ENCODE assay signal across 9 mouse cellular contexts in the genomic region with DNA sequence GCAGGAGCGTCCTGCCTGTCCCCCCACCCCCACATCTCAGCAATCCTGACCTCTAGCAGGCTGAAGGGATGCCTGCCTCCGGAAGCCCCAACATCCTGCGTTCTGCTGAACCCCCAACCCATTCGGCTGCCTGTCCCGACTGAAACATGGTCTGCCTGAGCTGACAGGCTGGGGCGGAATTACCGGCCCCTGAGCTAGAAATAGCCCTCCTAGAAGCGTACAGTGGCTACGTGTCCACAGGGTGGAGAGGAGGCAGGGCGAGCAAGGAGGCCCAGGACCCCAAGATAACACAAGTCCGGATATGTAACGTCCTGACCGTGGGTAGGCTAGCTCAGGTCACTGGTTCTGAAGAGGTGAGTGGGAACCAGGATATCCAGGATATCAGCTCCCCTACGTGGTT. TPM values are rescaled to one million over a fixed set of nuclear protein-coding genes. Genes with fewer than 3 reads are reported as not detected.
DNase-seq lines count a peak whose midpoint lies in the region; ATAC-seq lines count a peak whose summit lies in the region.
"Had no signal": no experiment of that assay in that cellular context is flagged by ENCODE, and none has a peak within 500 bp of the region (broad histone marks: within the 10 kb centered on the region; RNA-seq: fewer than 3 reads in every experiment).

No protein-coding gene starts in this region.

- peaks cover 2% of the 10 kb centered on the region; the same call in 1 of the 2 replicates for H3K4me1 ChIP-seq in lung, embryonic 16.5 days (replicated peaks; ENCODE audit: control insufficient read depth, insufficient read depth, low read length)
- H3K4me1 ChIP-seq in forebrain, embryonic 16.5 days (replicated peaks; ENCODE audit: control insufficient read depth, insufficient read depth, low read length): no peaks in the 10 kb centered on the region
- peaks cover 7% of the 10 kb centered on the region for H3K4me1 ChIP-seq in limb, embryonic 12.5 days (replicated peaks)
- H3K4me1 ChIP-seq in neural tube, embryonic 14.5 days (ENCODE audit: control insufficient read depth, insufficient read depth, low read length): no peaks in the 10 kb centered on the region; the same call in 1 of the 2 replicates

- H3K36me3 ChIP-seq in lung, embryonic 16.5 days (ENCODE audit: control insufficient read depth, insufficient read depth, low read length): no peaks in the 10 kb centered on the region
- no peaks in the 10 kb centered on the region for H3K36me3 ChIP-seq in forebrain, embryonic 16.5 days (ENCODE audit: control insufficient read depth, insufficient read depth)
- H3K36me3 ChIP-seq in limb, embryonic 12.5 days: no peaks in the 10 kb centered on the region
- H3K36me3 ChIP-seq in neural tube, embryonic 14.5 days (ENCODE audit: control insufficient read depth, insufficient read depth, low read length): no peaks in the 10 kb centered on the region

- H3K4me2 ChIP-seq in lung, embryonic 16.5 days (ENCODE audit: low read depth, low read length): peak overlapping the region; percentile 37; the same call in 1 of the 2 replicates
- peak overlapping the region; percentile 4; the same call in 1 of the 2 replicates for H3K4me2 ChIP-seq in forebrain, embryonic 16.5 days (ENCODE audit: low read length)
- peak overlapping the region; percentile 35 for H3K4me2 ChIP-seq in limb, embryonic 12.5 days
- H3K4me2 ChIP-seq in neural tube, embryonic 14.5 days (ENCODE audit: low read depth, low read length): peak overlapping the region; percentile 20; the same call in 1 of the 2 replicates

- H3K9me3 ChIP-seq in lung, embryonic 16.5 days (ENCODE audit: control insufficient read depth, low read length): no peaks in the 10 kb centered on the region
- no peaks in the 10 kb centered on the region for H3K9me3 ChIP-seq in forebrain, embryonic 16.5 days (ENCODE audit: control insufficient read depth, low read length)
- no peaks in the 10 kb centered on the region for H3K9me3 ChIP-seq in limb, embryonic 12.5 days
- H3K9me3 ChIP-seq in neural tube, embryonic 14.5 days (ENCODE audit: control insufficient read depth, low read length): no peaks in the 10 kb centered on the region

- H3K27me3 ChIP-seq in lung, embryonic 16.5 days (ENCODE audit: control insufficient read depth, insufficient read depth, low read depth, low read length): no peaks in the 10 kb centered on the region
- no peaks in the 10 kb centered on the region for H3K27me3 ChIP-seq in forebrain, embryonic 16.5 days (replicated peaks; ENCODE audit: control insufficient read depth, insufficient read depth, low read length)
- H3K27me3 ChIP-seq in limb, embryonic 12.5 days: peaks cover 26% of the 10 kb centered on the region
- H3K27me3 ChIP-seq in neural tube, embryonic 14.5 days (ENCODE audit: control insufficient read depth, insufficient read depth, low read length): no peaks in the 10 kb centered on the region
- H3K27me3 ChIP-seq: Patski had no signal

- peak overlapping the region; percentile 3; the same call in 1 of the 2 replicates for H3K9ac ChIP-seq in lung, embryonic 16.5 days (ENCODE audit: low read length)
- peak overlapping the region; percentile 27; the same call in 1 of the 2 replicates for H3K9ac ChIP-seq in forebrain, embryonic 16.5 days (replicated peaks; ENCODE audit: low read depth, low read length)
- peak overlapping the region; percentile 28; the same call in 1 of the 2 replicates for H3K9ac ChIP-seq in limb, embryonic 12.5 days (replicated peaks)
- H3K9ac ChIP-seq in neural tube, embryonic 14.5 days (replicated peaks; ENCODE audit: low read depth, low read length): 0 out of 2 replicates have a peak overlapping the region, but pooled peaks have one; percentile 25

- no peak for DNase-seq in lung, postnatal 4 days
- DNase-seq in right cerebral cortex, postnatal 14 days: no peak
- DNase-seq in adrenal gland, postnatal 4 days (ENCODE audit: low spot score in 2 of 2): no peak

- no peak overlapping the region for H3K4me3 ChIP-seq in lung, embryonic 16.5 days (ENCODE audit: low read length)
- H3K4me3 ChIP-seq in forebrain, embryonic 16.5 days (replicated peaks; ENCODE audit: low read length): no peak overlapping the region
- no peak overlapping the region for H3K4me3 ChIP-seq in limb, embryonic 12.5 days (replicated peaks)
- H3K4me3 ChIP-seq in neural tube, embryonic 14.5 days (ENCODE audit: low read depth, low read length): no peak overlapping the region

- ATAC-seq in lung, embryonic 16.5 days (ENCODE audit: low read depth): no peak
- no peak for ATAC-seq in forebrain, embryonic 16.5 days
- ATAC-seq in limb, embryonic 12.5 days (ENCODE audit: insufficient number of reproducible peaks, insufficient read depth, low FRiP score, low TSS enrichment, low read depth): no peak
- no peak for ATAC-seq in neural tube, embryonic 14.5 days (ENCODE audit: low read depth)
- ATAC-seq: Patski had no signal

- H3K27ac ChIP-seq in lung, embryonic 16.5 days (ENCODE audit: low read length): no peak overlapping the region
- no peak overlapping the region for H3K27ac ChIP-seq in forebrain, embryonic 16.5 days (ENCODE audit: low read length)
- no peak overlapping the region for H3K27ac ChIP-seq in limb, embryonic 12.5 days
- no peak overlapping the region for H3K27ac ChIP-seq in neural tube, embryonic 14.5 days (ENCODE audit: low read depth, low read length)

- WGBS in lung, embryonic 16.5 days: 4% methylated on average over 14 of the region's 14 CpGs
- WGBS in forebrain, embryonic 16.5 days: 7% methylated on average over 14 of the region's 14 CpGs
- 4% methylated on average over 14 of the region's 14 CpGs for WGBS in limb, embryonic 12.5 days
- WGBS in neural tube, embryonic 14.5 days: 9% methylated on average over 14 of the region's 14 CpGs

RNA-seq across cellular contexts. Expression of a gene that starts 7.9 kb away (rescaled TPM):
- not detected in 2 replicates for polyA plus RNA-seq in lung, embryonic 16.5 days (2015; fragmentation: Nextera tagmentation; extraction: Ambion mirVana)
- 0.19 TPM in 1 of 2 replicates, not detected in the other for polyA plus RNA-seq in forebrain, embryonic 16.5 days (2015; fragmentation: Nextera tagmentation; extraction: Ambion mirVana)
- polyA plus RNA-seq in limb, embryonic 12.5 days (2016; fragmentation: Nextera tagmentation; extraction: Ambion mirVana): 0.11 TPM in 1 of 2 replicates, not detected in the other
- polyA plus RNA-seq in neural tube, embryonic 14.5 days (2014; fragmentation: Nextera tagmentation; extraction: Ambion mirVana): 0.11 TPM in 1 of 2 replicates, not detected in the other
- not detected for total RNA-seq in adrenal gland, postnatal 4 days (2021)

RNA-seq across cellular contexts. Expression of a gene that starts 44.5 kb away (rescaled TPM):
- polyA plus RNA-seq in lung, embryonic 16.5 days (2015; fragmentation: Nextera tagmentation; extraction: Ambion mirVana): 2.5 and 2.8 TPM in 2 replicates
- polyA plus RNA-seq in forebrain, embryonic 16.5 days (2015; fragmentation: Nextera tagmentation; extraction: Ambion mirVana): 8.2 and 9.2 TPM in 2 replicates
- polyA plus RNA-seq in limb, embryonic 12.5 days (2016; fragmentation: Nextera tagmentation; extraction: Ambion mirVana): 3.7 and 5.0 TPM in 2 replicates
- 4.2 and 6.7 TPM in 2 replicates for polyA plus RNA-seq in neural tube, embryonic 14.5 days (2014; fragmentation: Nextera tagmentation; extraction: Ambion mirVana)
- 10 to 100 TPM; 13.5 to 13.7 TPM for total RNA-seq in adrenal gland, postnatal 4 days (2021)

RNA-seq across cellular contexts. Expression of a gene that starts 49.4 kb away (rescaled TPM):
- 0.04 and 0.09 TPM in 2 replicates for polyA plus RNA-seq in lung, embryonic 16.5 days (2015; fragmentation: Nextera tagmentation; extraction: Ambion mirVana)
- not detected in 2 replicates for polyA plus RNA-seq in forebrain, embryonic 16.5 days (2015; fragmentation: Nextera tagmentation; extraction: Ambion mirVana)
- polyA plus RNA-seq in limb, embryonic 12.5 days (2016; fragmentation: Nextera tagmentation; extraction: Ambion mirVana): 0.29 and 0.30 TPM in 2 replicates
- polyA plus RNA-seq in neural tube, embryonic 14.5 days (2014; fragmentation: Nextera tagmentation; extraction: Ambion mirVana): not detected in 2 replicates
- under 1 TPM; 0.11 to 0.68 TPM for total RNA-seq in adrenal gland, postnatal 4 days (2021)
- total RNA-seq: layer of hippocampus, postnatal 10 days had no signal
- polyA plus RNA-seq: Patski had no signal
